Mouse (Mus musculus): Measurements from ENCODE around the gene Mybbp1a. TPM values are rescaled to one million over a fixed set of nuclear protein-coding genes. Genes with fewer than 3 reads are reported as not detected.

The Mybbp1a gene
- 39.7 and 61.8 TPM in 2 replicates for polyA plus RNA-seq (2015; fragmentation: Nextera tagmentation; extraction: Ambion mirVana)

GRCm38 (mm10) chr11:72440965-72441664 lies at the start of gene Mybbp1a:
Gene Mybbp1a, plus strand, starts transcription at chr11:72441355.

GRCm38 (mm10) chr11:72411093-72411921 lies 29.8 kb upstream of the Mybbp1a start, which contains the start of gene Smtnl2:
Gene Smtnl2, minus strand, starts transcription at chr11:72411713.

GRCm38 (mm10) chr11:72434963-72435693 lies 6.0 kb upstream of the Mybbp1a start, which contains the start of gene Ggt6:
Gene Ggt6, plus strand, starts transcription at chr11:72435526.

GRCm38 (mm10) chr11:72489881-72490301 lies 48.7 kb downstream of the Mybbp1a start, which contains the start of gene Spns2:
Gene Spns2, minus strand, starts transcription at chr11:72489904.

Other genes starting within 250 kb of the Mybbp1a start
- gene Gm43951, start 234.5 kb upstream of the Mybbp1a start, polyA plus RNA-seq (2015; fragmentation: Nextera tagmentation; extraction: Ambion mirVana): 0.05 and 0.07 TPM in 2 replicates
- 6.8 and 8.3 TPM in 2 replicates for gene 4933427D14Rik, start 233.9 kb upstream of the Mybbp1a start, polyA plus RNA-seq (2015; fragmentation: Nextera tagmentation; extraction: Ambion mirVana)
- gene Txndc17, start 233.8 kb upstream of the Mybbp1a start, polyA plus RNA-seq (2015; fragmentation: Nextera tagmentation; extraction: Ambion mirVana): 214 and 269 TPM in 2 replicates
- 54.8 and 92.9 TPM in 2 replicates for gene Med31, start 225.8 kb upstream of the Mybbp1a start, polyA plus RNA-seq (2015; fragmentation: Nextera tagmentation; extraction: Ambion mirVana)
- 0.18 TPM in 1 of 2 replicates, not detected in the other for gene Slc13a5, start 174.1 kb upstream of the Mybbp1a start, polyA plus RNA-seq (2015; fragmentation: Nextera tagmentation; extraction: Ambion mirVana)
- gene Xaf1, start 139.7 kb upstream of the Mybbp1a start, polyA plus RNA-seq (2015; fragmentation: Nextera tagmentation; extraction: Ambion mirVana): 76.5 and 82.7 TPM in 2 replicates
- gene Fbxo39, start 126.9 kb upstream of the Mybbp1a start, polyA plus RNA-seq (2015; fragmentation: Nextera tagmentation; extraction: Ambion mirVana): 0.11 TPM in 1 of 2 replicates, not detected in the other
- 0.52 and 0.87 TPM in 2 replicates for gene Tekt1, start 78.9 kb upstream of the Mybbp1a start, polyA plus RNA-seq (2015; fragmentation: Nextera tagmentation; extraction: Ambion mirVana)
- gene Smtnl2, start 29.6 kb upstream of the Mybbp1a start, polyA plus RNA-seq (2015; fragmentation: Nextera tagmentation; extraction: Ambion mirVana): 17.9 and 22.4 TPM in 2 replicates
- gene Ggt6, start 5.8 kb upstream of the Mybbp1a start, polyA plus RNA-seq (2015; fragmentation: Nextera tagmentation; extraction: Ambion mirVana): 0.60 and 0.83 TPM in 2 replicates
- gene Spns2, start 48.5 kb downstream of the Mybbp1a start, polyA plus RNA-seq (2015; fragmentation: Nextera tagmentation; extraction: Ambion mirVana): 1.8 and 2.5 TPM in 2 replicates
- gene Spns3, start 109.2 kb downstream of the Mybbp1a start, polyA plus RNA-seq (2015; fragmentation: Nextera tagmentation; extraction: Ambion mirVana): 0.14 and 0.37 TPM in 2 replicates
- 44.7 and 62.7 TPM in 2 replicates for gene Ube2g1, start 165.9 kb downstream of the Mybbp1a start, polyA plus RNA-seq (2015; fragmentation: Nextera tagmentation; extraction: Ambion mirVana)
- gene Ankfy1, start 248.7 kb downstream of the Mybbp1a start, polyA plus RNA-seq (2015; fragmentation: Nextera tagmentation; extraction: Ambion mirVana): 8.8 and 12.5 TPM in 2 replicates